Comparison of ENCODE assay signal across 8 mouse cellular contexts in the genomic region with DNA sequence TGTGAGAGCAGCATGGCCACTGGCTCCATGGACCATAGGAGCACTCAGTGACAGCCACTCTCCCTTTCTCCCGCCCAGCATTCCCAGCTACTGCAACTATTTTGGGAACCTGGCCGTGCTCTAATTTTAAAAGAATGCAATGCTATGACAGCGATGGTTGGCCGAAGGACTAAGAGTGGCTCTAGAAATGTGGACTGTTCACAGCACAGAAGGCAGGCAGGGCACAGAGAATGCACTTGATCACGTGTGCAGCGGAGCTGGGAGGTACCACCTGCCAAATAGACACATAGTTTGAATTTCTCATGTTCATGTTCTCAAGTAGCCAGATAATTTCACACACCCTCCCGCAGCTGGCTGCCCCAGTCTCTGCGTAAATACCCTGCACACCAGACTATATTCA. TPM values are rescaled to one million over a fixed set of nuclear protein-coding genes. Genes with fewer than 3 reads are reported as not detected.
DNase-seq lines count a peak whose midpoint lies in the region; ATAC-seq lines count a peak whose summit lies in the region.

No protein-coding gene starts in this region.

- peak; percentile 64 for ATAC-seq in frontal cortex, adult (ENCODE audit: low TSS enrichment)
- no peak for ATAC-seq in erythroblast, adult 5-6 weeks (replicated peaks; ENCODE audit: low FRiP score, poor library complexity, severe bottlenecking)

- no peak for DNase-seq in frontal cortex, postnatal 10 days (ENCODE audit: low spot score in 2 of 2)
- DNase-seq in fibroblast of lung, adult 2 months (ENCODE audit: low read depth), result peak; percentile 70
- DNase-seq in kidney, adult 18-20 months, result peak; percentile 66
- peak; percentile 71 for DNase-seq in lung, postnatal 25 days (ENCODE audit: low spot score)
- DNase-seq in right cerebral cortex, postnatal 4 days, result no peak
- DNase-seq in spleen, postnatal 36 days (ENCODE audit: low spot score in 2 of 2), result no peak

RNA-seq across cellular contexts. Expression of a gene that starts 23.0 kb away (rescaled TPM):
- 11.5 and 12.7 TPM in 2 replicates for total RNA-seq in erythroblast, adult 5-6 weeks (2015; ENCODE audit: low replicate concordance)
- 4.3 and 6.8 TPM in 2 replicates for total RNA-seq in erythroblast, adult 5-6 weeks (2017; ENCODE audit: low replicate concordance)

RNA-seq across cellular contexts. Expression of a gene that starts 42.4 kb away (rescaled TPM):
- total RNA-seq in erythroblast, adult 5-6 weeks (2015; ENCODE audit: low replicate concordance), result 0.42 TPM in 1 of 2 replicates, not detected in the other
- not detected in 2 replicates for total RNA-seq in erythroblast, adult 5-6 weeks (2017; ENCODE audit: low replicate concordance)

Comparison
In these comparisons a context has a peak if more than half of its experiments do, and no peak if none do; other contexts are left out.
1. DNase-seq: peak in fibroblast of lung, adult 2 months (single experiment), kidney, adult 18-20 months (single experiment) and lung, postnatal 25 days (single experiment); none in frontal cortex, postnatal 10 days (0 of 2), right cerebral cortex, postnatal 4 days (single experiment) and spleen, postnatal 36 days (0 of 2).